Mouse (Mus musculus): ENCODE measurements around the gene Asxl1.

DNA sequence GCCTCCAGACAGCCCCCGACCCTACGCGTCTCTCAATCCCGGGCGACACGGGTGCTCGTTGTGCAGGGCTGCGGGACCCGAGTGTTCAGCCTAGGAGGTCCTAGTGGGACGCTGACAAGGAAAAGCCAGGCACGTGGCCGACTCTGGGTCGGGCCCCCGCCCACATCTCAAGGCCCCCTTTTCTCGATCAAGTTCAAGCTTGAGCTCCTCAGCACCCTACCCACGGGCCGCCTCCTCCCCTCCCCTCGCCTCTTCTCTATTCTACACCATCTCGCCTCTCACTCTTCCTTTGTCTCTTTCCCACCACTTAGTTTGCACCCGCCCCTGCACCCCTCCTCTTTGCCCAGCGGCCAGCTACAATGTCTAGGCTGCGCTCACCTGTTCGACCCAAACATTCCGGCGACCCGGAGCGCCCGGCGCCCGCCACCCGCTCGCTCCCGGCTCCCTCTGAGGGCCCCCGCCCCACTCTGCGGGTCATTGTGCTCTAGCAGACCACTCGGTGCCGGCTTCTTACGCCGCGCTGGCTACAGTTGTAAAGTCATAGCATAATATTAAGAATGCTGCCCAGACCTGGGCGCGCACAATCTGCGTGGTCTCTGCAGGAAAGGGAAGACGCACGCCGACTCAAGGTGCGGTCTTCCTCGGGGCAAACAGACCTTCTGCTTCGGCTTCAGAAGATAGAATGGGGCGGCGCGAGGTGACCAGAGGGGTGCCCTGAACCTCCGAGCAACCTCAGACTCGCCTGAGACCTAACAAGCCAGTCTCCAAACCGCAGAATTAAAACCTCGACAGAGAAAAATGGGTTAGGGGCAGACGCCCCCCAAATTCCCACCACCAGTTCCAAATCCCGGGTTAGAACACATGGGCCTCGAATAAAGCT is 99.7 kb downstream of the Asxl1 start:
- TF ChIP-seq CTCF (IDR thresholded peaks at IDR 0.05; ENCODE audit: insufficient read depth, low read length) (no peak), POLR2A (IDR thresholded peaks at IDR 0.05; ENCODE audit: borderline replicate concordance, extremely low read depth, low read depth, low read length) (no peak)
